Mouse (Mus musculus) liver, postnatal 0 days (tissue): ENCODE data around the gene Cradd. TPM values are rescaled to one million over a fixed set of nuclear protein-coding genes. Genes with fewer than 3 reads are reported as not detected.
A peak's percentile ranks its signal among the peaks of the same experiment; 100 is the strongest.

Source experiments
- ATAC-seq: fragments of 200-750 bp; cut with Nextera tagmentation; 2 replicates; pipeline ENCODE4 v1.8.0; 2017; ENCODE audit warnings: mild to moderate bottlenecking, moderate library complexity
- DNase-seq: peaks from one replicate; pipeline ENCODE4 v3.0.0-alpha.2; 2016
- H3K27ac ChIP-seq: fragments of 300-500 bp; sonication (generic); 2 replicates; pipeline ENCODE4 v1.5.1; 2014; ENCODE audit warnings: antibody characterized with exemption, moderate library complexity, mild to moderate bottlenecking, low read depth
- H3K27me3 ChIP-seq: fragments of 300-500 bp; sonication (generic); 2 replicates; pipeline ENCODE4 v1.6.1; 2014; ENCODE audit warnings: low read length, control low read depth, mixed read lengths; ENCODE audit not compliant: insufficient read depth
- H3K36me3 ChIP-seq: fragments of 300-500 bp; sonication (generic); replicated peaks from 2 replicates; pipeline ENCODE4 v1.6.1; 2014; ENCODE audit warnings: mild to moderate bottlenecking, control low read depth, low read length, moderate library complexity, mixed read lengths; ENCODE audit not compliant: insufficient read depth
- H3K4me1 ChIP-seq: fragments of 300-500 bp; sonication (generic); 2 replicates; pipeline ENCODE4 v1.6.1; 2014; ENCODE audit warnings: antibody characterized with exemption, mild to moderate bottlenecking, control low read depth; ENCODE audit not compliant: insufficient read depth
- H3K4me2 ChIP-seq: fragments of 300-500 bp; sonication (generic); 2 replicates; pipeline ENCODE4 v1.6.1; 2014; ENCODE audit warnings: low read depth, mild to moderate bottlenecking, low read length, moderate library complexity, mixed read lengths
- H3K4me3 ChIP-seq: fragments of 300-500 bp; sonication (generic); 2 replicates; pipeline ENCODE4 v1.5.1; 2014; ENCODE audit warnings: low read depth, low read length
- H3K9ac ChIP-seq: fragments of 300-500 bp; sonication (generic); replicated peaks from 2 replicates; pipeline ENCODE4 v1.6.1; 2014; ENCODE audit warnings: mild to moderate bottlenecking, moderate library complexity
- H3K9me3 ChIP-seq: fragments of 300-500 bp; sonication (generic); 2 replicates; pipeline ENCODE4 v1.6.1; 2016; ENCODE audit warnings: mild to moderate bottlenecking, control low read depth, low read length, mixed read lengths
- CTCF ChIP-seq: sonication (generic); IDR thresholded peaks from 2 replicates; pipeline ENCODE4 v1.5.1; 2016; ENCODE audit warnings: antibody characterized with exemption, low read depth
- EP300 ChIP-seq: IDR thresholded peaks from 2 replicates; pipeline ENCODE4 v1.6.1; 2016; ENCODE audit warnings: antibody characterized with exemption, low read depth, mild to moderate bottlenecking
- WGBS: fragments of 180-500 bp; shearing (Covaris S2); extraction: QIAGEN DNeasy Blood & Tissue Kit; methylation state at CpG from one replicate; pipeline ENCODE4 v1.1.7; 2014; ENCODE audit not compliant: insufficient replicate concordance; 5-methylcytosine and 5-hydroxymethylcytosine counted together
- polyA plus RNA-seq: library from polyadenylated mRNA; unstranded; fragments of >200 nt; fragmentation: Nextera tagmentation; extraction: Ambion mirVana; gene quantifications from 2 replicates; pipeline ENCODE4 v1.2.1, GENCODE M21; 2015

The Cradd gene
- polyA plus RNA-seq, 1 experiment from 2014 or later = 6.5 TPM

DNA sequence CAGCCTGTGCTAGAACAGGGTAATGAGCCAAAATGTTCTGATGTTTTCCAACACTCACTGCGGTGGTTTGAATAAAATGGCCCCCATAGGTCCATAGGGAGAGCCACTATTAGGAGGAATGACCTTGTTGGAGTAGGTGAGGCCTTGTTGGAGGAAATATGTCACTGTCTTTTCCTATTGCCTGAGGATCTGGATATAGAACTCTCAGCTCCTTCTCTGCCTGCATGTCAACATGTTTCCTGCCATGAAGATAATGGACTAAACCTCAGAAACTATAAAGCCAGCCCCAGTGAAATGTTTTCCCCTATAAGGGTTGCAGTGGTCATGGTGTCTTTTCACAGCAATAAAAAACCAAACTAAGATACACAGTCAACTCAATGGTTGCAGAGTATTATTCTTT is 6.0 kb upstream of the Cradd start:
- DNase-seq = no peak
- Histone ChIP-seq H3K36me3 (no peaks in the 10 kb centered on the region), H3K9ac (no peak overlapping the region), H3K9me3 (no peaks in the 10 kb centered on the region), H3K4me1 (no peaks in the 10 kb centered on the region), H3K27ac (no peak overlapping the region), H3K27me3 (no peaks in the 10 kb centered on the region), H3K4me2 (no peak overlapping the region), H3K4me3 (no peak overlapping the region)
- 91% methylated on average over 1 of the region's 1 CpGs for WGBS
- no peak for ATAC-seq
- TF ChIP-seq CTCF (no peak), EP300 (no peak)

DNA sequence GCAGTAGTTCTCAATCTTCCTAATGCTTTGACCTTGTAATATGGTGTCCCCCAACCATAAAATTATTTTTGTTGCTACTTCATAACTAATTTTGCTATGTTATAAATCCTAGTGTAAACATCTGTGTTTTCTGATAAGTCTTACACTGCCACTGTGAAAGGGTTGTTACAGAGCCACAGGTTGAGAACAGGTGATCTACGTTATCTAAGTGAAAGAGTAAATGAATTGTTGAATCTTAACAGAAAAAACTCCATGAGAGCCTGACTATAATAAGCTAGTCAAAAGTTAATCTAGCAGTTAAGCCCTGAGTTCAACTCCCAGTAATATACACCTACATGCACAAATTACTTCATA is 322 bp upstream of the Cradd start:
- Histone ChIP-seq H3K36me3 (no peaks in the 10 kb centered on the region), H3K9me3 (no peaks in the 10 kb centered on the region), H3K4me3 (no peak overlapping the region), H3K4me2 (no peak overlapping the region), H3K27ac (no peak overlapping the region), H3K9ac (no peak overlapping the region), H3K4me1 (peaks cover 13% of the 10 kb centered on the region), H3K27me3 (no peaks in the 10 kb centered on the region)
- no peak for DNase-seq
- TF ChIP-seq EP300 (no peak), CTCF (no peak)
- peak; percentile 14; the same call in 1 of the 2 replicates for ATAC-seq
- 27% methylated on average over 1 of the region's 1 CpGs for WGBS

DNA sequence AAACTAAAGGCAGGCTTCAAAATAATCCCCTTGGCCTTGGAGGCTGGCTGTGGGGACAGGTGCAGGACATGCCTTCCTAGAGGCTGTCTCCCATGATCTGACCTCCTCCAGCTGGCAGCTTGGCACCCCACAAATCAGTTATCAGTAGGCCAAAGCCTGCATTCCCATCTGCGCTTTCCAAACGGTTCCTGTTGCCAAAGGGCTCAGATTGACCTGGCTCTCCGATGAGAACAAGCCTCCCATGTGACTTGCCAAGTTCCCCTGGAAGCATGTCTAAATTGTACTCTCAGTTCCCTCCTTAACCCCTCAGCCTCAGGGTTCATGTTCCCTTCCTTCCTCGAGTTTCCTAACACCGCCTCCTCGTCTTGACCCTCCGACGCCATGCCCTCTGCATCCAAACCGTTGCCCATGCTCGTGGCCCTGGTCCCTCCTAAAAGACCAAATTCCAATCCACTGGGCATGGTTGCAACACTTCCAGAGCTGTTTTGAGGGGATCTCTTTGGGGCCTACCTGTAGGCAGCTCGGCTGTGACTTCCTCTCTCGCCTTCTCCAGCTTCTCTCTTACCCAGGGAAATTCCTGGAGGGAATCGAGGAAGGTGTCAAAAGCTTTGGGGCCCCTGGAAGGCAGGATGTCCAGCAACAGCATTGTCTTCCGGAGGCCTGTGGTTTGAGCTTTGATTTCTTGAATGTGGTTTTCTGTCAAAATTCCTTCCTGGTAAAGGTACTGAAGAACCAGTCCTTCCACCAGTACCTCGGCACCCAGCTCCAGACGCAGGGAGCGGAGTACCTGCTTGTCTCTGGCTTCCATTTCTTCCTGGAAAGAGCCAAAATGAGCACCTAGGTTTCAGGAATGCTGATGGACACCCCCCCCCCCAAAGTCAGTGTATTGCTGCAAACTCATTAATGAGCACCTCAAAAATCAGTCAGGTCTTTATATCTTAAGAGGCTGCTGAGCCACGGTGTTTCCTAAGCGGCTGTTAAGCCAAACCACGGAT is 1.6 kb downstream of the Cradd start:
- DNase-seq = peak; percentile 33
- peak overlapping the region; percentile 94 for H3K27ac ChIP-seq

DNA sequence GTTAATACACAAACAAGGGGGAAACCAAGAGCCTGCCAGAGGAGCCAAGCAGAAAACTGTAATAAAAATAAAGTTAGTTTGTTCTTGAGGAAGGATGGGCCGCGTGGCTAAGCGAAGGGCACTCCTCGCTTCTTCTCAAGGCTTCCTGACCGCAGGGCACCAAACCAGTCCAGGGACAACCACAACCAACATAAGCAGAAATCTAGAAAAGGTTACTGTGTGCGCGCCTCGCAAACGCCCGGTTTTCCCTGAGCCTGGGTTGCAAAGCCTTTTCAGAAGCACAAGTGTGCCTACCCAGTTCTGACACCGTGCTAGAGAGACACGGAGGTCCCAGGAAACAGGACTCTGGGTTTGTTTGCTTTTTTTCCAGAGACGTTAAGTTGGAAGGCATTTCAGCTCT is 4.9 kb downstream of the Cradd start:
- H3K27ac ChIP-seq = no peak overlapping the region

More for the DNA sequence above, 1.6 kb downstream of the Cradd start:
- ATAC-seq = peak; percentile 10; the same call in 1 of the 2 replicates
- Histone ChIP-seq H3K4me3 (no peak overlapping the region), H3K9ac (0 out of 2 replicates have a peak overlapping the region, but pooled peaks have one; percentile 3), H3K9me3 (no peaks in the 10 kb centered on the region), H3K4me2 (peak overlapping the region; percentile 83), H3K36me3 (no peaks in the 10 kb centered on the region), H3K27me3 (no peaks in the 10 kb centered on the region), H3K4me1 (peaks cover 13% of the 10 kb centered on the region)
- TF ChIP-seq CTCF (no peak), EP300 (no peak)
- 48% methylated on average over 20 of the region's 20 CpGs for WGBS

DNA sequence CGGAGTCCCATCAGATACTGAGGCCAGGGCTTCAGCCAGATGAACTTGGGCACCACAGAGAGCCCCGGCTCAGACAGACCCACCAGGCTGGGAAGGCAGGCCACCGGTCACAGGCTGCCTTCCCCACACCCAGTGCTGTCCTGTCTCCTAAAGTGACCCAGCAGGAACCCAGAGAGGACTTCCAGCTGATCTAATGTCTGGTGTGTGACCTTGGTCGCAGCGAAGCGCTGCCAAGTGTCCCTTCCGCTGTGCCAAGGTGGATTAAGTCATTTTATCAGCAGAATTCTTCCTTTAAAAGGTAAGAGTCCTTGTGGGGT is 5.6 kb downstream of the Cradd start:
- no peak for DNase-seq
- WGBS = 75% methylated on average over 7 of the region's 7 CpGs
- H3K36me3 ChIP-seq = peaks cover 5% of the 10 kb centered on the region; the same call in 1 of the 2 replicates
- no peaks in the 10 kb centered on the region for H3K9me3 ChIP-seq
- ATAC-seq = no peak
- H3K4me1 ChIP-seq = peaks cover 13% of the 10 kb centered on the region
- H3K27ac ChIP-seq = no peak overlapping the region
- H3K27me3 ChIP-seq = no peaks in the 10 kb centered on the region
- no peak overlapping the region for H3K4me3 ChIP-seq
- H3K4me2 ChIP-seq = no peak overlapping the region
- TF ChIP-seq CTCF = no peak
- no peak for TF ChIP-seq EP300
- H3K9ac ChIP-seq = no peak overlapping the region

More for the DNA sequence above, 4.9 kb downstream of the Cradd start:
- no peak overlapping the region for H3K9ac ChIP-seq
- no peak for DNase-seq
- peaks cover 13% of the 10 kb centered on the region for H3K4me1 ChIP-seq
- WGBS = 82% methylated on average over 13 of the region's 13 CpGs
- H3K4me3 ChIP-seq = no peak overlapping the region
- TF ChIP-seq EP300 (no peak), CTCF (no peak)
- H3K36me3 ChIP-seq = peaks cover 5% of the 10 kb centered on the region; the same call in 1 of the 2 replicates
- no peak overlapping the region for H3K4me2 ChIP-seq
- no peaks in the 10 kb centered on the region for H3K27me3 ChIP-seq
- ATAC-seq = no peak
- H3K9me3 ChIP-seq = no peaks in the 10 kb centered on the region

DNA sequence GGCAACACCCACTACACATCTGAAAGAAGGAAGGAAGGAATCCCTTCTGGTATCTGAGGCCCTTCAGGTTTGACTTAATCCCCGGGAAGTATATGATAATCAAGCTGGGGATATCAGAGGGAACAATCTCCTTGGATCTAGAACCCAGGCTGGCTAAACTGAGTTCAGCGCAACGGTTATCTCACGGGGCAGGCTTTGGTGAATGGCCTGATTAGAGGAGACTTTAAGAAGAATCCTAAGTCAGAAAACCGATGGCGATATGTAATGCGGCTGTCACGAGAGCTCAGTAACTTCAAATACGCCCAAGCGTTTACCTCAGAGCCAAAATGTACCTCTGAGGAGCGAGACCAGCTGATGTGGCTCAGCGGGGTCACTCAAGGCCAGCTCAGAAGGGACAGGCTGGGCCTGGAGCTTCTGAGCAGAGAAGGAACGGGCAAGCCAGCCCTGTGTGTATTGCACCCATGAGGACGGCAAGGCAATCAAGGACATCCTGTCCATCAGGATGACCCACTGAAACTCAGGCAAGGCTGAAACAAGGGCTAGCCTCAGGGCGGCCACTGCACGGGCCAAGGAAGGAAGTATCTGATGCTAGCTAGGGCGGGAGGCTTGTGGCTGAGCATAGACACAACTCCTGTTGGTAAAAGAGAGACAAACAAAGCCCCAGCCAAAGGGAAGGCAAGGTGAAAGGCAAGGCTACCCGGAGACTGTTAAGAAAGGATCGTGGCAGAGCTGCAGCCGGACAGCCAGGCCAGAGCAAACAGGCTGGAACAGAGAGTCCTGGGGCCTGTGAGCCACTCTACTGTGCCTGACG is 6.1 kb downstream of the Cradd start:
- Histone ChIP-seq H3K36me3 (peaks cover 5% of the 10 kb centered on the region; the same call in 1 of the 2 replicates), H3K9ac (no peak overlapping the region), H3K9me3 (no peaks in the 10 kb centered on the region), H3K27me3 (no peaks in the 10 kb centered on the region), H3K4me3 (no peak overlapping the region), H3K4me2 (no peak overlapping the region), H3K27ac (no peak overlapping the region), H3K4me1 (peaks cover 12% of the 10 kb centered on the region)
- no peak for TF ChIP-seq CTCF
- TF ChIP-seq EP300 = no peak
- no peak for ATAC-seq
- no peak for DNase-seq
- WGBS = 80% methylated on average over 21 of the region's 21 CpGs
